Mouse (Mus musculus) lung, postnatal 0 days (tissue): ENCODE measurements at regions not wholly inside any gene's neighbourhood (a gene's known extent, or its start where the extent isn't known, plus 50 kb on each side); places are given as distances from the start of the nearest gene placed in this dataset.

ENCODE experiments used
- CTCF ChIP-seq: IDR thresholded peaks from 2 replicates; pipeline ENCODE4 v1.5.1; 2016; ENCODE audit warnings: antibody characterized with exemption, mild to moderate bottlenecking
- EP300 ChIP-seq: IDR thresholded peaks from 2 replicates; pipeline ENCODE4 v1.6.1; 2016; ENCODE audit warnings: antibody characterized with exemption, mild to moderate bottlenecking, control low read depth

- TF ChIP-seq CTCF (no peak), EP300 (no peak)
These were observed 634.2 kb downstream of the Tns3 start for GRCm38 (mm10) chr11:8030119-8030518.
